Mouse (Mus musculus) lung, embryonic 16.5 days (tissue): ENCODE results near the gene Sec14l3. TPM values are rescaled to one million over a fixed set of nuclear protein-coding genes. Genes with fewer than 3 reads are reported as not detected.

Source experiments
- polyA plus RNA-seq: library from polyadenylated mRNA; unstranded; fragments of >200 nt; fragmentation: Nextera tagmentation; extraction: Ambion mirVana; gene quantifications from 2 replicates; pipeline ENCODE4 v1.2.1, GENCODE M21; 2015

Gene Sec14l3
- polyA plus RNA-seq, 1 experiment from 2014 or later = 41.5 TPM

Other genes with a start within 250 kb of the Sec14l3 start
- gene Osbp2, start 200.9 kb upstream of the Sec14l3 start, polyA plus RNA-seq = 0.23 and 0.60 TPM in 2 replicates
- gene 4921536K21Rik, start 169.7 kb upstream of the Sec14l3 start, polyA plus RNA-seq = 0.47 and 0.79 TPM in 2 replicates
- gene Dusp18, start 169.6 kb upstream of the Sec14l3 start, polyA plus RNA-seq = 11.7 and 12.6 TPM in 2 replicates
- 3.5 and 4.4 TPM in 2 replicates for gene Slc35e4, start 150.2 kb upstream of the Sec14l3 start, polyA plus RNA-seq
- gene Tcn2, start 132.7 kb upstream of the Sec14l3 start, polyA plus RNA-seq = 69.7 and 70.1 TPM in 2 replicates
- 76.6 and 78.0 TPM in 2 replicates for gene Pes1, start 100.9 kb upstream of the Sec14l3 start, polyA plus RNA-seq
- 0.24 and 0.38 TPM in 2 replicates for gene 4930556J24Rik, start 88.1 kb upstream of the Sec14l3 start, polyA plus RNA-seq
- 9.5 and 10.0 TPM in 2 replicates for gene Gal3st1, start 81.2 kb upstream of the Sec14l3 start, polyA plus RNA-seq
- gene Sec14l4, start 33.4 kb upstream of the Sec14l3 start, polyA plus RNA-seq = 24.1 and 29.7 TPM in 2 replicates
- 9.5 and 9.6 TPM in 2 replicates for gene Mtfp1, start 30.6 kb downstream of the Sec14l3 start, polyA plus RNA-seq
- 2.9 and 3.3 TPM in 2 replicates for gene Sec14l2, start 58.6 kb downstream of the Sec14l3 start, polyA plus RNA-seq
- gene Rnf215, start 70.4 kb downstream of the Sec14l3 start, polyA plus RNA-seq = 33.6 and 35.7 TPM in 2 replicates
- gene Ccdc157, start 95.5 kb downstream of the Sec14l3 start, polyA plus RNA-seq = 9.2 and 11.4 TPM in 2 replicates
- gene Sf3a1, start 95.5 kb downstream of the Sec14l3 start, polyA plus RNA-seq = 42.1 and 48.9 TPM in 2 replicates
- gene Tbc1d10a, start 121.9 kb downstream of the Sec14l3 start, polyA plus RNA-seq = 30.5 and 34.3 TPM in 2 replicates
- 6.5 and 9.1 TPM in 2 replicates for gene Castor1, start 153.4 kb downstream of the Sec14l3 start, polyA plus RNA-seq
- 0.25 and 0.28 TPM in 2 replicates for gene Osm, start 171.6 kb downstream of the Sec14l3 start, polyA plus RNA-seq
- 0.44 and 0.68 TPM in 2 replicates for gene Lif, start 192.7 kb downstream of the Sec14l3 start, polyA plus RNA-seq